Mouse (Mus musculus) megakaryocyte-erythroid progenitor cell, adult 5 weeks (primary cell): ENCODE results near the gene Nt5c3. TPM values are rescaled to one million over a fixed set of nuclear protein-coding genes. Genes with fewer than 3 reads are reported as not detected.

Experiments used
- polyA plus RNA-seq: library from polyadenylated mRNA; stranded (reverse); fragments of >175 nt; gene quantifications from 2 replicates; pipeline ENCODE4 v1.2.3, GENCODE M21; 2012

The Nt5c3 gene
- polyA plus RNA-seq: 44.9 and 63.9 TPM in 2 replicates

DNA sequence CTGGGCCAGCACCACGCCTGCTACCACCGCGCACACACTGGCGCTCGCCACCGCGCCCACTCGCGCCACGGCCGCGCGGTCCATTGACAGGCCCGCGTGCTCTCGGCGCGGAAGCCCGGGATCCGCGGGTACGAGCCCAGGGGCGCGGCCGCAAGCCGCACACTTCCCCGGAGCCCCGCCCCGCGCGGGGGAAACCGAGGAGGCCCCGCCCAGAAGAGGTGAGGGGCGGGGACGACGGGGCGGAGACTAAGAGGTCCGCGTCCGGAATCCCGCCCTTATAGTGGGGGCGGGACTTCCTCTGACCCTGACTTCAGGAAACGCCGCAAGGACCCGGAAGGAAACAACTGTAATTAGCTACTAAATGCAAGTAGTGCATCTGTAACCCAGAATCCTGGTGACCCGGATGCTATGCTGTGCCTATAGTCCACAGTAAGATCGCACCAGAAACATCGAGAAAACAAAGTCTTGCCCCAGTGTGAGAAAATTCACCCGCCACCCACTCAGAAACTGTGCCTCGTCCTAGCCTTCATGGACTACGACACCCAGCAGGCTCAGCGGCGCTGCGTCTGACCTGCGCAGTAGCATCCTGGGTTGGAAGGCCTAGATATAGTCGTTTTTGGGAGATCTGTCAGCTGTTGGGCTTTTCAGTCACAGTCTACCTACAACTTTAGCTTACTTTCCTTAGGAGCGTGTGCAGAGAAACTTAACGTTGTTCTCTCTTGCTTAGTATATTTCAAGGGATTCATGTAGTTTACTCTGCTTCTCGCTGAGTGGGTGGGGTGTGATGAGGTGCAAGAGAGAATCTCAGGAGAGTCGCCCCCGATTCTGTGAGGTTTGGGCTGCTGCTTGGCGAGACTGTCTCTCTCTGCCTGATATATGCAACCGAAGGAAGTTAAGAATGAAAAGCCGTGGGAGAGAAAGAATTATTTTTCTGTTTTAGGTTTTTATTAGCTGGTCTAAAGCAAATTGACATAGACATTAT is at the start of gene Nt5c3, which contains the start of gene Vmn1r4:
Gene Nt5c3, minus strand, starts transcription at position 207 of the 982 bp plus-strand sequence.
Gene Vmn1r4, plus strand, starts transcription at position 290 of the 982 bp plus-strand sequence.

DNA sequence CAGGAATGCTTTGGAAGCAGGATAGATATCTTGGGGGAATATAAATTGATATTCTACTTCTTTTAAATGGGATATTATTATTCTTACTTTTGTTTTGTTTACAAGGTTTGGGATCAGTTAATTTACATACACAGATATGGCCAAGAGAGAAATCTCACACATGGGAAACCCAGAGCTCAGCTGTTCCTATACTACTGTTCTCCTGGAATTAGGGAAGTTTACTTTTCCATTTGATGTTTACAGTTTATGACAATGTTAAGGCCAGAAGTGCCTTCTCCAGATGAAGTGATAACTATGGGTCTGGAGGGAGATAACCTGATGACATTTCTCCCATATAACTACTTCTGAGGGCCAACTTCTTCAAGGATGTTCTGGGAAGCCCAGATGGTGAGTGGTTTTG is 46.2 kb upstream of the Nt5c3 start, which contains the start of gene Vmn1r5:
Gene Vmn1r5, plus strand, starts transcription at position 301 of the 400 bp plus-strand sequence.

Other genes with a start within 250 kb of the Nt5c3 start
- 1.3 TPM in 2 replicates for gene Lsm5, start 219.2 kb downstream of the Nt5c3 start, polyA plus RNA-seq
- gene Avl9, start 209.0 kb downstream of the Nt5c3 start, polyA plus RNA-seq: 11.2 and 13.8 TPM in 2 replicates
- gene Kbtbd2, start 126.1 kb downstream of the Nt5c3 start, polyA plus RNA-seq: 5.6 and 7.5 TPM in 2 replicates
- 2.7 and 3.0 TPM in 2 replicates for gene Fkbp9, start 91.9 kb downstream of the Nt5c3 start, polyA plus RNA-seq
- 0.11 TPM in 1 of 2 replicates, not detected in the other for gene Vmn1r4, start 83 bp upstream of the Nt5c3 start, polyA plus RNA-seq
- not detected in 2 replicates for gene Vmn1r5, start 46.3 kb upstream of the Nt5c3 start, polyA plus RNA-seq
- not detected in 2 replicates for gene Vmn1r6, start 73.3 kb upstream of the Nt5c3 start, polyA plus RNA-seq
- gene Vmn1r7, start 101.4 kb upstream of the Nt5c3 start, polyA plus RNA-seq: not detected in 2 replicates
- not detected in 2 replicates for gene Vmn1r8, start 108.4 kb upstream of the Nt5c3 start, polyA plus RNA-seq
- not detected in 2 replicates for gene Vmn1r9, start 142.9 kb upstream of the Nt5c3 start, polyA plus RNA-seq
- gene Vmn1r10, start 185.5 kb upstream of the Nt5c3 start, polyA plus RNA-seq: not detected in 2 replicates
- not detected in 2 replicates for gene Vmn1r11, start 209.5 kb upstream of the Nt5c3 start, polyA plus RNA-seq
- gene Vmn1r12, start 233.0 kb upstream of the Nt5c3 start, polyA plus RNA-seq: not detected in 2 replicates